Mouse (Mus musculus) gastrocnemius, postnatal 14 days (tissue): ENCODE results near the gene 2410004P03Rik. TPM values are rescaled to one million over a fixed set of nuclear protein-coding genes. Genes with fewer than 3 reads are reported as not detected.
A peak's percentile ranks its signal among the peaks of the same experiment; 100 is the strongest.
"Not testable (repeated sequence)": the region's sequence is repeated elsewhere in the genome, so short reads cannot be mapped to it uniquely, and the experiment has no call there.

ENCODE experiments used
- DNase-seq: peaks from one replicate; pipeline ENCODE4 v3.0.0; 2021; ENCODE audit warnings: mixed read lengths
- intact Hi-C: fragments of 180-260 bp; cut with DNase I; formaldehyde crosslinking; loops from one replicate; pipeline ENCODE4 v1.15.1; 2025; ENCODE audit warnings: low total_unique reads
- total RNA-seq, 2 experiments: library from RNA; stranded (reverse); gene quantifications; 2 replicates each; pipeline ENCODE4 v1.2.3; 2021

The 2410004P03Rik gene
- total RNA-seq, 2 experiments from 2014 or later = not detected

DNA sequence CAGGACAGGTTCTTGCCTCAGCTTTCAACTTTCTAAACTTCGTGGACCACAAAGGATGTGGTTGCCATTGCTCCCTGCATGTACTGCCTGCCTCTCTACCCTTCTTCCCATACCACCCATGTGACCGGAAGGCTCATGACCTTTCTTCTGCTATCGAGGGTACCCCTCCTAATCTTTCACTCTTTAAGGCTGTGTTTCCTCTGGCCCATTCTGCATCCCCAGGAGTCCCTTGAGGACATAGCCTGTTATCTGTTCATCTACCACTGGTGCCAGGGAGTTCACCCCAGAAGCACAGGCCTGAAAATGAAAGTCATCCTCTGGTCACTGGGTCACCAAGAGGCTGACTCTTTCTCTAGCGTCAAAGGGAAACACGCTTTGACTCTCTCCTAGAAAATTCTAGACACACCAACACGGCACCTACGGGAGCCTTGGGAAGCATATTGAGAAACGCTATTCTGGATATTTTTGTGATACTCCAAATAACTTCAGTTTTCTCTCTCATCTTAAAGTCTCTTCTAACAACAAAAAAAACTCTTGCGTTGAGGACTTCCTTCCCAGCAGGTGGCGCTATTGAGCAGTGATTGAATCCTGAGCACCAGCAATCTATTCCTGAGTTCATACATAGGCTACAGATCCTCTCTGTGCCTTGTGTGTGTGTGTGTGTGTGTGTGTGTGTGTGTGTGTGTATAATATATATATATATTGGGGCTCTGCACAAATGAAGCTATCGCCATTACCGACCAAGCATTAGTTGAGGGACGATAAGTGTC is 21.4 kb upstream of the 2410004P03Rik start:
- peak; percentile 69 for DNase-seq
- intact Hi-C loops = loop anchor here (5.0 kb wide), 1 partner anchor 224 kb away; no protein-coding TSS in a partner anchor

- intact Hi-C loops = no loop called here
- DNase-seq = no peak
Observed at GRCm38 (mm10) chr12:17024554-17025110, 13.1 kb upstream of the 2410004P03Rik start.

- intact Hi-C loops = no loop called here
- DNase-seq = no peak
Observed at GRCm38 (mm10) chr12:17022145-17022544, 10.6 kb upstream of the 2410004P03Rik start.

GRCm38 (mm10) chr12:17021125-17021524 is 9.6 kb upstream of the 2410004P03Rik start:
- DNase-seq, intact Hi-C loops: not testable (repeated sequence)

GRCm38 (mm10) chr12:17018468-17018867 is 6.9 kb upstream of the 2410004P03Rik start:
- DNase-seq = peak; percentile 40
- intact Hi-C loops = no loop called here

DNA sequence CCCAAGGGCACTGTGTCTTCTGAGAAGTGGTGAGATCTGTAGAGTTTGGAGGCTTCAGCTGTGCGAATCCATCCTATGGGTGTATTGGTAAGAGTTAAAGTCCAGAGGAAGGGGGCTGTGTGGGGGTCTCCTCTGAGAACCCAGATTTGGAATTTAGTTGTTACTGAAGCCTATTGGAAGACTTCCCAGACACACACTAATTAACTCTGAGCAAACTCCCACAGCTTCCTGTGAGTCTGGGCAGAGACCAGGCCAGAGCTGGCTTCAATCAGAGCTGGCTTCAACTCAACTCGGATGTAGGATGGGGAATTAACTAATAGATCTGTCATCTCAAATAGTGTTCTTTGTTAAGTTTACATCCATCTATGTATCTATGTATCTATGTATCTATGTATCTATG is 4.2 kb upstream of the 2410004P03Rik start:
- intact Hi-C loops = no loop called here
- DNase-seq = no peak

DNA sequence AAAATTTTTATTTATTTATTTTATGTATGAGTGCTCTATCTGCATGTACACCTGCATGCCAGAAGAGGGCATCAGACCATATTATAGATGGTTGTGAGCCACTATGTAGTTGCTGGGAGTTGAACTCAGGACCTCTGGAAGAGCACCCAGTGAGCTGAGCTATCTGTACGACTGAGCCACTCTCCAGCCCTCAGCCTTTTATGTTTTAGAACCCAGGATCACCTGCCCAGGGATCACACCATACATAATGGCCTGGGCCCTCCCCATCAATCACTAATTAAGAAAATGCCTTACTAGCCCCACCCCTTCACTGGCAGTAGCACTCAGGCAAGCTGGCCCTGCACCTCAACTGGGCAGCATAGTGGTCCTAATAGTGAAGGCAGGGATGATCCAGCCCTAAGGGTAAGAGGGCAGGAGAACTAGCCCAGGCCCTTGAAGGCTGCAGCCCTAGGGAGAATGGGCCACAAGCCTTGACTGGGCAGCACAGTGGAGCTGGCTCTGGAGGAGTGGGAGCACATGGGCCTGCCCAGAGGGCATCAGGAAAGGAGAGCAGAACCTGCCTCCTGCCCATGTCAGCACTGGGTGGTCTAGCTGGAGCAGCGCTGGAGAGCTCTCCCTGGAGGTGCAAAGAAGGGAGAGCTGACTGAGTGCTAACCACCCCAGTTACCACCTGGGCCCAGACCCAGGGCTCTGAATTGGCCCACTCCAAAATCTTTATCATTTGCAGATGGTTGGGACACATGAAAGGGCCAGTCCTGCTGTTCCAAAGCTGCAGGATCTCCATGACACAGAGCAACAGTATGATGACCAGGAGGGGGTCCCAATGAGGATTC is 756 bp upstream of the 2410004P03Rik start:
- no peak for DNase-seq
- intact Hi-C loops = no loop called here

GRCm38 (mm10) chr12:17009466-17009865 is 2.1 kb downstream of the 2410004P03Rik start:
- intact Hi-C loops = no loop called here
- DNase-seq = no peak

GRCm38 (mm10) chr12:17001211-17001610 is 10.3 kb downstream of the 2410004P03Rik start:
- intact Hi-C loops = no loop called here

DNA sequence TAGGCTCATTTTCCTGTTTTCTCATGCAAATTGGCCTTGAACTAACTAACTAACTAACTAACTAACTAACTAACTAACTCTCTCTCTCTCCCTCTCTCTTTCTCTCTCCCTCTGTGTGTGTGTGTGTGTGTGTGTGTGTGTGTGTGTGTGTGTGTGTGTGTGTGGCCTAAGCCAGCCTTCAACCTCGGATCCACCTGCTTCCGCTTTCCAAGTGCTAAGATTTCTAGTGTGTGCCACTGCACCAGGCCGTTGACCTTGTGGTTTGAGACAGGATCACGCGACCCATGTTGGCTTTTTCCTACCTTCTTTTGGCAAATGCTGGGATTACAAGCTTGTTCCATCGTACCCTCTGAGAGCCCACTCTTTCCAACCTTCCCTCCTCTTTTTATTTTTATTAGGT is 10.9 kb downstream of the 2410004P03Rik start:
- intact Hi-C loops = no loop called here
- no peak for DNase-seq

More at GRCm38 (mm10) chr12:17001211-17001610, 10.3 kb downstream of the 2410004P03Rik start:
- DNase-seq = no peak

- peak; percentile 89 for DNase-seq
- intact Hi-C loops = no loop called here
Observed at GRCm38 (mm10) chr12:16999739-17000497, 11.6 kb downstream of the 2410004P03Rik start, which contains the start of gene Pqlc3. TSS of gene Pqlc3 (minus strand) at chr12:17000408.

- no peak for DNase-seq
- intact Hi-C loops = no loop called here
Observed at GRCm38 (mm10) chr12:16999146-16999545, 12.4 kb downstream of the 2410004P03Rik start.

DNA sequence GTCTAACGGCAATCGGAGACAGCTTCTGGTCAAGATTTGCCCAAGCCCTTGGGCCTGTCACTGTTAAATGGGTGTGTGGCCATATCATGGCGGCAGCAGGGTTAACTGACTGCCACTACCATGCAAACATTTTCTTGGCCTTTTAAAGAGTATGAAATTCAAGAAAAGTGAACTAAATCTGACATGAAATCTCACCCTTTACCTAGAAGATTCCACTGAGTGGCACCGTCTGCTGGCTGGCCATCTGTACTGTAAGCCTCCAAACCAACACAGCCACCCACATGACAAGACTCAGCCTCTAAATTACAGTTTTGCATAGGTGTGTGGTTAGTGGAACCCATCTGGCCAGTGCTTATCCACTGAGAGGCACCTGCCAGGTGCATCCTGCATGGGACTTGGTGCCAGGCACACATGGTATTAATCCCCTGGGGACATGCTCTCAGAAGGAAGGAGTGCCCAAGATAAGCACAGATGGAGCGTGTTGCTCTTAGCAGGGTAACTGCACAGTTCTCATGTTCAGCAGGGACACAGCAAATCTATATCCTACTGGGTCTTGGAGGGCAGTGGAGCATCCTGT is 14.6 kb downstream of the 2410004P03Rik start:
- intact Hi-C loops = no loop called here
- DNase-seq = no peak

DNA sequence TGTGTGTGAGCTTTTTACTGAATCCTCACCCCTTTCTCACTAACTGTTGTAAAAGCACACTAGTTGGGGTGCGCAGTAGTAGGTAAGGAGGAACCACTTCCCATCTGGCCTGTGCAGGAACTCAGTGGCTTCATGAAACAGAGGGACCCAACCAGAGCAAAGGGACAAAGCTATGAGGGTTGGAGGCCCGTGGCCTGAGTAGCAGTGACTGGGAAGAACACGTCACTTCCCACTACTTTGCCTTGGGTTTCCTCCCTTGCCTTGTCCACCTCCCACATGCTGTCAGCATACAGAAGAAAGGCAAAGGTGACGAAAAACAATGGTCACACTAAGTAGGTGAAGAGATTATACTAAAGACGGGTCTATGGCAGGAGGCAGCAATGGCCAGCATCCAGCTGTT is 15.2 kb downstream of the 2410004P03Rik start:
- intact Hi-C loops = no loop called here

GRCm38 (mm10) chr12:16994291-16994690 is 17.2 kb downstream of the 2410004P03Rik start:
- intact Hi-C loops = no loop called here
- DNase-seq = no peak

More for the DNA sequence above, 15.2 kb downstream of the 2410004P03Rik start:
- no peak for DNase-seq

- intact Hi-C loops = no loop called here
- no peak for DNase-seq
Observed at GRCm38 (mm10) chr12:16992355-16992754, 19.2 kb downstream of the 2410004P03Rik start.

GRCm38 (mm10) chr12:16991376-16991775 is 20.2 kb downstream of the 2410004P03Rik start:
- intact Hi-C loops = no loop called here
- no peak for DNase-seq

- DNase-seq = no peak
- intact Hi-C loops = no loop called here
Observed at GRCm38 (mm10) chr12:16985778-16986177, 25.7 kb downstream of the 2410004P03Rik start.

DNA sequence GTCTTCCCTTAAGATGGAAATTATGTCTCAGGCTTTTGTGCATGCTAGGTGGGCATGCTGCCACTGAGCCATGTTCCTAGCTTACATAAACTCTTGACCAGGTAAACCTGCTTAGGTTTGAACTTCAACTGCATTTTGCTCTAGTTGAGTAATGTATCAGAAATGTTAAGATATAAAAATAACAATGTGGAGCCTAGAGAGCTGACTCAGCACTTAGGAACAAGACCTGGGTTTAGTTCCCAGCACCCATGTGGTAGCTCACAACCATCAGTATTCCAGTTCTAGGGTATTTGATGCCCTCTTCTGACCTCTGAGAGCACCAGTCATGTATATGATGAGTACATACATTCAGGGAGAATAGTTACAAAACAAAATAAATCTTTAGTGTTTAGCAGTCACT is 34.4 kb downstream of the 2410004P03Rik start:
- intact Hi-C loops = no loop called here
- DNase-seq = no peak
